Mouse (Mus musculus): ENCODE measurements around the gene 4930432M17Rik. TPM values are rescaled to one million over a fixed set of nuclear protein-coding genes. Genes with fewer than 3 reads are reported as not detected.
A peak's percentile ranks its signal among the peaks of the same experiment; 100 is the strongest.

The 4930432M17Rik gene
- total and polyA plus RNA-seq, 2 experiments: not detected

DNA sequence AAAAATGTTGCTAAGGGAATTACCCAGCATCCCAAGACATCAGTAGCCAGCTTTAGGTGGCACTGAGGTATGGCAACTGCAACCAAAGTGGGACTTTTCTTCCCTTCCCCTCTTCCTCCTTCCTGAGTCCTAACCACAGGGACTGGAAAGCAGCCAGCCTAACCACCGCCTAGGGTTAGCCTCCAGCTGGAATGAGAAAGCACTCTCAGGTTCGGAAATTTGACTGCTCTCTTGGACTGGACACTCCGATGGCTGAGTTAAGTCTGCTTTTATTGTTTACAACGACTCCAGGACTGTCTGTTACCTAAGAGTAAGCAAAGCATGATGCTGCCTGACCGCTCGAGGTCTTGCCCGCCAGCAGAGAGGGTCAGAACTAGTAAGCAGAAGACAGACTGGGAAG is 26.6 kb downstream of the 4930432M17Rik start:
- DNase-seq (ENCODE audit: extremely low read depth, low read depth, low spot score): peak; percentile 47
- Histone ChIP-seq H3K36me3 (ENCODE audit: control insufficient read depth, insufficient read depth, low read length) (no peaks in the 10 kb centered on the region), H3K79me2 (ENCODE audit: control insufficient read depth, insufficient read depth, low read length) (no peaks in the 10 kb centered on the region), H3K27me3 (ENCODE audit: control insufficient read depth, insufficient read depth, low read length) (no peaks in the 10 kb centered on the region), H3K4me3 (ENCODE audit: insufficient read depth, low read depth, low read length) (no peak overlapping the region), H3K4me1 (ENCODE audit: control insufficient read depth, insufficient read depth, low read length) (peaks cover 4% of the 10 kb centered on the region; the same call in 1 of the 2 replicates), H3K9ac (ENCODE audit: low read depth, low read length) (no peak overlapping the region), H3K27ac (replicated peaks; ENCODE audit: insufficient read depth, low read depth, low read length) (no peak overlapping the region)
- 69% methylated on average over 7 of the region's 7 CpGs for WGBS
- TF ChIP-seq CTCF (IDR thresholded peaks at IDR 0.05; ENCODE audit: low read depth, low read length) (no peak), POLR2A (IDR thresholded peaks at IDR 0.05; ENCODE audit: extremely low read depth, insufficient read depth, low read length) (no peak)

DNA sequence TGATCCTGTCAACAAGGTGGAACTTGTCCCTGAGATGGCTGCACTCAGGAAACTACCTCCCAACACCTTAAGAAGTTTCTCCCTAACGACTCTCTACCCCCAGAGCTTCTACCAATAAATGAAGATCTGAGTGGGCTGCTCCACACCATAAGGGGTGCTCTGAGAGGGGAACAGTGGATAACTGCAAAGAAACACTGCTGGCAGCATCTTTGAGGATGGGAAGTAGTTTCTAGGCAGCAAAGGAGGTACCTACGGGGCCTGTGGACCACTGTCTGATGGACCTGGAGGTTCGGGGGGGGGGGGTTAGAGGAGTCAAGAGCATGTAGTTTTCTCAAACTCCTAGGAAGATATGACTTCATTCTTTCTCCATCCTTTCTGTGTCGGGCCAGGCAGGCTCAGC is 28.8 kb downstream of the 4930432M17Rik start:
- 85% methylated on average over 4 of the region's 4 CpGs for WGBS

DNA sequence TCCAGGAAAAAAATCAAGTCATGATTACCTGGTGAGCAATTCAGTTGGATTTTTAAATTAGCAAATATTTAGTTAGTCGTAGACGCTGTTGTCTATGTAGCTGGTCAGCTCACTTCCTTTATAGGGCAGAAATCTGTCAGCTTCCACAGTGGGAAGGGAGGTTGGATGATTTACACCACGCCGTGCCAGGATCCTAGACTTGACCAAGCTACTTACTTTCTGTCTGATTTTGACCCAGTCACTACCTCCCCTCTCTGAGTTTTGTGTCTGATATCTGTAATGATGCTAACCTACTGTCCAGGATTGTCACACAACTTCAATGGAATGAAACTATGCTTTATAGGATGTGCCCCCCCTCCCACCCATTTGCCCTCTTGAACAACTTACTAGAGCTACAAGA is 29.3 kb downstream of the 4930432M17Rik start:
- no peak for DNase-seq (ENCODE audit: extremely low read depth, low read depth, low spot score)
- Histone ChIP-seq H3K9ac (ENCODE audit: low read depth, low read length) (no peak overlapping the region), H3K4me3 (ENCODE audit: insufficient read depth, low read depth, low read length) (no peak overlapping the region), H3K4me1 (ENCODE audit: control insufficient read depth, insufficient read depth, low read length) (peaks cover 2% of the 10 kb centered on the region; the same call in 1 of the 2 replicates), H3K27ac (replicated peaks; ENCODE audit: insufficient read depth, low read depth, low read length) (no peak overlapping the region), H3K36me3 (ENCODE audit: control insufficient read depth, insufficient read depth, low read length) (no peaks in the 10 kb centered on the region), H3K27me3 (ENCODE audit: control insufficient read depth, insufficient read depth, low read length) (no peaks in the 10 kb centered on the region), H3K79me2 (ENCODE audit: control insufficient read depth, insufficient read depth, low read length) (no peaks in the 10 kb centered on the region)
- WGBS: 89% methylated on average over 4 of the region's 4 CpGs
- TF ChIP-seq POLR2A (IDR thresholded peaks at IDR 0.05; ENCODE audit: extremely low read depth, insufficient read depth, low read length) (no peak), CTCF (IDR thresholded peaks at IDR 0.05; ENCODE audit: low read depth, low read length) (no peak)

More for the DNA sequence above, 28.8 kb downstream of the 4930432M17Rik start:
- Histone ChIP-seq H3K9ac (ENCODE audit: low read depth, low read length) (no peak overlapping the region), H3K36me3 (ENCODE audit: control insufficient read depth, insufficient read depth, low read length) (no peaks in the 10 kb centered on the region), H3K27ac (replicated peaks; ENCODE audit: insufficient read depth, low read depth, low read length) (no peak overlapping the region), H3K27me3 (ENCODE audit: control insufficient read depth, insufficient read depth, low read length) (no peaks in the 10 kb centered on the region), H3K4me3 (ENCODE audit: insufficient read depth, low read depth, low read length) (no peak overlapping the region), H3K79me2 (ENCODE audit: control insufficient read depth, insufficient read depth, low read length) (no peaks in the 10 kb centered on the region), H3K4me1 (ENCODE audit: control insufficient read depth, insufficient read depth, low read length) (peaks cover 2% of the 10 kb centered on the region; the same call in 1 of the 2 replicates)
- DNase-seq (ENCODE audit: extremely low read depth, low read depth, low spot score): no peak
- TF ChIP-seq CTCF (IDR thresholded peaks at IDR 0.05; ENCODE audit: low read depth, low read length) (no peak), POLR2A (IDR thresholded peaks at IDR 0.05; ENCODE audit: extremely low read depth, insufficient read depth, low read length) (no peak)

DNA sequence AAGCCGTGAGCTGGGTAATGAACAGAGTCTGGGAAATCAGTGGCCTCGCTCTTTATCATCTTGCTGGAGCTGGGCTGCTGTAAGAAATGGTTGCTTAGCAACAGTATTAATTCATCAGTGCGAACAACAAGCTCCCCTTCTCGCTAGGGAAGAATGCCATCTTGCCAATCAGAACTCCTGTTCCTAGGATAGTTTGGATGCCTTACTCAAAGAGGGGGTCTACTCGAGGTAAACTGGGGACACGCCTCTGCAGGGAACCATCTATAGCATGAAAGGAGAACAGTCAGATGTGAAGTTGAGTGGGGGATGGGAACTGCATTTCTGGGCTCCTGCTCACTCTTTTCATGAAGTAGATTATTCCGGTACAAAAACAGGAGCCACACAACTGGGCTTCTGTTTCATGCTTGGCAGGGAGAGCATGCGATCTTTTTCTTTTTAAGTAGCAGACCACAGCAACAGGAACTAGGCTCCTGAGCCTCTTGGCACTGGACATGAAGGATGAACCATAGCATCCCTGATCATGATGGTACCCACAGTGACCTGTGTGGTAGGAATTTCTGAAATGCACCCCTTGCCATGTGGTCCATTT is 29.9 kb downstream of the 4930432M17Rik start:
- H3K79me2 ChIP-seq (ENCODE audit: control insufficient read depth, insufficient read depth, low read length): no peaks in the 10 kb centered on the region
- TF ChIP-seq CTCF (IDR thresholded peaks at IDR 0.05; ENCODE audit: low read depth, low read length) (no peak), POLR2A (IDR thresholded peaks at IDR 0.05; ENCODE audit: extremely low read depth, insufficient read depth, low read length) (no peak)
- WGBS: 83% methylated on average over 8 of the region's 8 CpGs
- no peaks in the 10 kb centered on the region for H3K36me3 ChIP-seq (ENCODE audit: control insufficient read depth, insufficient read depth, low read length)
- peaks cover 2% of the 10 kb centered on the region; the same call in 1 of the 2 replicates for H3K4me1 ChIP-seq (ENCODE audit: control insufficient read depth, insufficient read depth, low read length)
- H3K9ac ChIP-seq (ENCODE audit: low read depth, low read length): no peak overlapping the region
- no peak overlapping the region for H3K27ac ChIP-seq (replicated peaks; ENCODE audit: insufficient read depth, low read depth, low read length)
- no peak for DNase-seq (ENCODE audit: extremely low read depth, low read depth, low spot score)
- no peaks in the 10 kb centered on the region for H3K27me3 ChIP-seq (ENCODE audit: control insufficient read depth, insufficient read depth, low read length)
- H3K4me3 ChIP-seq (ENCODE audit: insufficient read depth, low read depth, low read length): no peak overlapping the region

DNA sequence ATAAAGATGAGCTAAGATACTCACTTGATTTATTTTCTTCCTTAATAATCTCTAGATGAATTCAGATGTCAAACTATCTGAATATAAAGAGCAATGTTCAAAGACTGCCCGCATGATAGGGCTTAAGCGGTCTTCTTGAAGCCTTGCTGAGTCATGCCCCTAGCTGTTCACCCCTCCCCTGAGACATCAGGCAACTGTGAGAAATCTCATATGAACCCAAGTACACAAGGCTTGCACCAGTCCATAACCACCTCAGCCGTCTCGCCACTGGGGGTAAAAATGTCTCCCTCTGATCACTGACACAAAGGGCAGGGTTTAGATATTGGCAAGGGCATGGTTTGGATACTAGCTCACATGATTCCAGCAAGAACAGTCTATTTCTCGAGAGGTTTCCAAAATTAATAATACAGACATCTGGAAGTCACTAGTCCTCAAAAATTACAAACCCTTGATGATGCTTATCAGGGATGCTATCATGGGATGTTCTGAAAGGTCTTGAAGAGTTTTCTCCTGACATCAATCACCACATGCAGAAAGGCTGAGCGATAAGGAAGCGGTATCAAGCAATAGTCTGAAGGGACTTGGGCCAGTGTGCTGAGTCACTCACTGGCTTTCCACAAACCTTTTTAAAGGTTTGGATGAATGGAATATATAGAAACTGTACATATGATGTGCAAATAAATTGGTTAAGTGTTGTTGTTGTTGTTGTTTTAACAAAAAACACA is 32.8 kb downstream of the 4930432M17Rik start:
- Histone ChIP-seq H3K9ac (ENCODE audit: low read depth, low read length) (no peak overlapping the region), H3K27ac (replicated peaks; ENCODE audit: insufficient read depth, low read depth, low read length) (no peak overlapping the region), H3K27me3 (ENCODE audit: control insufficient read depth, insufficient read depth, low read length) (no peaks in the 10 kb centered on the region), H3K79me2 (ENCODE audit: control insufficient read depth, insufficient read depth, low read length) (no peaks in the 10 kb centered on the region), H3K4me1 (ENCODE audit: control insufficient read depth, insufficient read depth, low read length) (peaks cover 2% of the 10 kb centered on the region; the same call in 1 of the 2 replicates), H3K36me3 (ENCODE audit: control insufficient read depth, insufficient read depth, low read length) (no peaks in the 10 kb centered on the region), H3K4me3 (ENCODE audit: insufficient read depth, low read depth, low read length) (no peak overlapping the region)
- 87% methylated on average over 7 of the region's 7 CpGs for WGBS
- TF ChIP-seq POLR2A (IDR thresholded peaks at IDR 0.05; ENCODE audit: extremely low read depth, insufficient read depth, low read length) (no peak), CTCF (IDR thresholded peaks at IDR 0.05; ENCODE audit: low read depth, low read length) (no peak)
- DNase-seq (ENCODE audit: extremely low read depth, low read depth, low spot score): no peak

DNA sequence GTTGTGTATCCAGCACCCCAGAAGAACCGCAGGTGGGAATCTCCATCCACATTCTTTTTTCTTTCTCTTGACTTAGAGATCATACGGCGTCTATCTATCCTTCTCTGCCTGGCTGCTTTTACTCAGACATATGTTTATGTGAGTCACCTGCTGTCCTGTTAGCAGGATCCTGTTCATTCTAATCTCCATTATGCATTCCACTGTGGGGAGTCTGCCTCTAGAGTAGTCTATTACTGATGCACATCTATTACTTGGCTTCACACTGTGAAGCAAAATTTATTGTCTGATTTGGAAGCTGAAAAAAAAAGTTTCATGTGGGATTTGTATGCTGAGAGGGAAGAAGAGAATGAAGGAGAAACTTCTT is 33.3 kb downstream of the 4930432M17Rik start:
- no peaks in the 10 kb centered on the region for H3K79me2 ChIP-seq (ENCODE audit: control insufficient read depth, insufficient read depth, low read length)
- 93% methylated on average over 3 of the region's 3 CpGs for WGBS
- H3K9ac ChIP-seq (ENCODE audit: low read depth, low read length): no peak overlapping the region
- DNase-seq (ENCODE audit: extremely low read depth, low read depth, low spot score): no peak
- H3K27me3 ChIP-seq (ENCODE audit: control insufficient read depth, insufficient read depth, low read length): no peaks in the 10 kb centered on the region
- no peak overlapping the region for H3K4me3 ChIP-seq (ENCODE audit: insufficient read depth, low read depth, low read length)
- H3K36me3 ChIP-seq (ENCODE audit: control insufficient read depth, insufficient read depth, low read length): no peaks in the 10 kb centered on the region
- H3K27ac ChIP-seq (replicated peaks; ENCODE audit: insufficient read depth, low read depth, low read length): no peak overlapping the region
- no peak for TF ChIP-seq POLR2A (IDR thresholded peaks at IDR 0.05; ENCODE audit: extremely low read depth, insufficient read depth, low read length)
- TF ChIP-seq CTCF (IDR thresholded peaks at IDR 0.05; ENCODE audit: low read depth, low read length): no peak
- peaks cover 2% of the 10 kb centered on the region; the same call in 1 of the 2 replicates for H3K4me1 ChIP-seq (ENCODE audit: control insufficient read depth, insufficient read depth, low read length)

All from liver, adult 2 months (tissue).